Mouse (Mus musculus) kidney, embryonic 16.5 days (tissue): Measurements from ENCODE around the gene Ccdc71. TPM values are rescaled to one million over a fixed set of nuclear protein-coding genes. Genes with fewer than 3 reads are reported as not detected.

Source experiments
- ATAC-seq: fragments of 200-750 bp; cut with Nextera tagmentation; 2 replicates; pipeline ENCODE4 v1.8.0; 2017; ENCODE audit warnings: moderate TSS enrichment; ENCODE audit not compliant: low FRiP score, low TSS enrichment
- H3K27ac ChIP-seq: fragments of 300-500 bp; sonication (generic); 2 replicates; pipeline ENCODE4 v1.5.1; 2014; ENCODE audit warnings: low read length
- H3K27me3 ChIP-seq: fragments of 300-500 bp; sonication (generic); 2 replicates; pipeline ENCODE4 v1.6.1; 2014; ENCODE audit warnings: low read length, control low read depth, mixed read lengths; ENCODE audit not compliant: insufficient read depth
- H3K36me3 ChIP-seq: fragments of 300-500 bp; sonication (generic); 2 replicates; pipeline ENCODE4 v1.6.1; 2014; ENCODE audit warnings: low read length, control low read depth, mixed read lengths; ENCODE audit not compliant: insufficient read depth
- H3K4me1 ChIP-seq: fragments of 300-500 bp; sonication (generic); 2 replicates; pipeline ENCODE4 v1.6.1; 2014; ENCODE audit warnings: low read length, control low read depth, mixed read lengths; ENCODE audit not compliant: insufficient read depth
- H3K4me2 ChIP-seq: fragments of 300-500 bp; sonication (generic); replicated peaks from 2 replicates; pipeline ENCODE4 v1.6.1; 2014; ENCODE audit warnings: low read depth, low read length
- H3K4me3 ChIP-seq: fragments of 300-500 bp; sonication (generic); 2 replicates; pipeline ENCODE4 v1.5.1; 2014; ENCODE audit warnings: mild to moderate bottlenecking, low read length
- H3K9ac ChIP-seq: fragments of 300-500 bp; sonication (generic); replicated peaks from 2 replicates; pipeline ENCODE4 v1.6.1; 2014; ENCODE audit warnings: low read length
- H3K9me3 ChIP-seq: fragments of 300-500 bp; sonication (generic); 2 replicates; pipeline ENCODE4 v1.6.1; 2016; ENCODE audit warnings: low read length, control low read depth
- WGBS: fragments of 180-500 bp; shearing (Covaris S2); extraction: QIAGEN DNeasy Blood & Tissue Kit; methylation state at CpG from one replicate; pipeline ENCODE4 v1.1.7; 2014; 5-methylcytosine and 5-hydroxymethylcytosine counted together
- polyA plus RNA-seq: library from polyadenylated mRNA; unstranded; fragments of >200 nt; fragmentation: Nextera tagmentation; extraction: Ambion mirVana; gene quantifications from 2 replicates; pipeline ENCODE4 v1.2.1, GENCODE M21; 2015

Ccdc71 gene
- polyA plus RNA-seq, 1 experiment from 2014 or later, result 77.0 TPM

GRCm38 (mm10) chr9:108445125-108445524 is 15.2 kb upstream of the Ccdc71 start:
- Histone ChIP-seq H3K9ac (no peak overlapping the region), H3K9me3 (no peaks in the 10 kb centered on the region), H3K4me1 (peaks cover 6% of the 10 kb centered on the region), H3K4me3 (no peak overlapping the region), H3K36me3 (0 out of 2 replicates have a peak, but pooled peaks cover 7% of the 10 kb centered on the region), H3K27me3 (no peaks in the 10 kb centered on the region), H3K27ac (no peak overlapping the region), H3K4me2 (no peak overlapping the region)
- 51% methylated on average over 9 of the region's 9 CpGs for WGBS
- ATAC-seq, result no peak

GRCm38 (mm10) chr9:108449860-108450259 is 10.5 kb upstream of the Ccdc71 start:
- peak overlapping the region; percentile 0; the same call in 1 of the 2 replicates for H3K9ac ChIP-seq
- H3K27me3 ChIP-seq, result no peaks in the 10 kb centered on the region
- H3K36me3 ChIP-seq, result 0 out of 2 replicates have a peak, but pooled peaks cover 9% of the 10 kb centered on the region
- WGBS, result 65% methylated on average over 4 of the region's 4 CpGs
- H3K4me2 ChIP-seq, result no peak overlapping the region
- peaks cover 25% of the 10 kb centered on the region for H3K4me1 ChIP-seq
- no peak for ATAC-seq
- no peak overlapping the region for H3K4me3 ChIP-seq
- H3K9me3 ChIP-seq, result no peaks in the 10 kb centered on the region
- H3K27ac ChIP-seq, result 0 out of 2 replicates have a peak overlapping the region, but pooled peaks have one; percentile 6

- WGBS, result 64% methylated on average over 21 of the region's 21 CpGs
- Histone ChIP-seq H3K27me3 (no peaks in the 10 kb centered on the region), H3K9ac (peak overlapping the region; percentile 38; the same call in 1 of the 2 replicates), H3K4me3 (no peak overlapping the region), H3K4me1 (peaks cover 25% of the 10 kb centered on the region), H3K27ac (0 out of 2 replicates have a peak overlapping the region, but pooled peaks have one; percentile 34), H3K4me2 (peak overlapping the region; percentile 99), H3K9me3 (no peaks in the 10 kb centered on the region), H3K36me3 (0 out of 2 replicates have a peak, but pooled peaks cover 9% of the 10 kb centered on the region)
- ATAC-seq, result 0 out of 2 replicates have a peak, but pooled peaks have one; percentile 10
Observed at GRCm38 (mm10) chr9:108450292-108451169, 9.8 kb upstream of the Ccdc71 start.

DNA sequence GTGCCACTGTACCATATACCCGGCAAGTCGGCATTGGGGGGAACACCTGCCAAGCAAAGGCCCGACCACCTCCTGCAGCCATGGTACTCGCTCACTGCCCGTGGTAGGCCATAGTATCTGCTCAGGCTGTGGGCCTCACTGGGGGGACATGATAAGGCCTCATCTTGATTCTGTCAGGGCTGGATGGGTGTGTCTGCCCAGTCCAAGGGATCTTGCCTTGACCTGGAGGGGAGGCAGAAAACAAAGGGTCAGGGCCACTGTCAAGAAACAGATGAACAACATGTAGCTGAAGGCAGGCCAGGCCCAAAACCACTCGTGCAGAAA is 9.2 kb upstream of the Ccdc71 start:
- Histone ChIP-seq H3K36me3 (0 out of 2 replicates have a peak, but pooled peaks cover 9% of the 10 kb centered on the region), H3K9ac (peak overlapping the region; percentile 38; the same call in 1 of the 2 replicates), H3K4me3 (no peak overlapping the region; the same call in 1 of the 2 replicates), H3K27ac (0 out of 2 replicates have a peak overlapping the region, but pooled peaks have one; percentile 34), H3K9me3 (no peaks in the 10 kb centered on the region), H3K4me2 (peak overlapping the region; percentile 99), H3K4me1 (peaks cover 25% of the 10 kb centered on the region), H3K27me3 (no peaks in the 10 kb centered on the region)
- WGBS, result 88% methylated on average over 6 of the region's 6 CpGs
- ATAC-seq, result no peak

GRCm38 (mm10) chr9:108451519-108452160 is 8.7 kb upstream of the Ccdc71 start:
- Histone ChIP-seq H3K9ac (peak overlapping the region; percentile 78), H3K36me3 (0 out of 2 replicates have a peak, but pooled peaks cover 9% of the 10 kb centered on the region), H3K4me2 (peak overlapping the region; percentile 99), H3K9me3 (no peaks in the 10 kb centered on the region), H3K4me1 (peaks cover 25% of the 10 kb centered on the region), H3K27ac (peak overlapping the region; percentile 80; the same call in 1 of the 2 replicates), H3K27me3 (no peaks in the 10 kb centered on the region), H3K4me3 (peak overlapping the region; percentile 70)
- peak; percentile 12; the same call in 1 of the 2 replicates for ATAC-seq
- WGBS, result 51% methylated on average over 6 of the region's 6 CpGs

DNA sequence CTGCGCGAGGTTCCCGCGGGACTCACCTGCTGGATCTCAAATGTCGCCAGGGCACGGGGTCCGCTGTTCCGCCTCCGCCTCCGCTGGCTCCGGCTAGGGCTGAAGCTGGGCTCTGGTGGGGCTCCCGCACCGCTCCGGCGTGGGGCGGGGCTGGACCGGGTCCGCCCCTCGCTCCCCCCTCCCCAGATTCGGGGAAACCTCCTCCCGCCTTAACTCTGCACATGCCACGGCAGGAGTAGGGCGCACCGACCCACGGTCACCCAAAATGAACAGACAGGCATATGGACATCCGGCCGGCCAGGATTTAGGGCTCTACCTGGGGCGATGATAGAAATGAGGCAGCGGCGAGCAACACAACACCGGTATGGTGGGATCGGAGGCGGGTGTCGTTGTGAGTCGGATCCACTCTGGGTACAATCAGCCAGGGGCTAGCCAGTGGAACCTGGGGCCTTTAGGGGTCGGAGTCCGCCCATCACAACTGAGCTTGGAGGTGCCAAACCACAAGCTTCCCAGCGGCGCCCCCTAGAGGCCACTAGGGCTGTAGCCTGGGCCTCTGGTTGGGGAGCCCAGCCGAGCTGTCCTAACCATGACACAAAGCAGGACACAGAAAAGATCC is 7.9 kb upstream of the Ccdc71 start:
- H3K9me3 ChIP-seq, result no peaks in the 10 kb centered on the region
- no peaks in the 10 kb centered on the region for H3K27me3 ChIP-seq
- peaks cover 25% of the 10 kb centered on the region for H3K4me1 ChIP-seq
- peak overlapping the region; percentile 70 for H3K4me3 ChIP-seq
- H3K36me3 ChIP-seq, result 0 out of 2 replicates have a peak, but pooled peaks cover 9% of the 10 kb centered on the region
- H3K27ac ChIP-seq, result peak overlapping the region; percentile 80
- WGBS, result under 1% methylated on average over 40 of the region's 40 CpGs
- peak; percentile 93 for ATAC-seq
- H3K9ac ChIP-seq, result peak overlapping the region; percentile 78
- peak overlapping the region; percentile 99 for H3K4me2 ChIP-seq

GRCm38 (mm10) chr9:108452911-108453310 is 7.4 kb upstream of the Ccdc71 start:
- no peaks in the 10 kb centered on the region for H3K27me3 ChIP-seq
- 49% methylated on average over 6 of the region's 6 CpGs for WGBS
- H3K36me3 ChIP-seq, result 0 out of 2 replicates have a peak, but pooled peaks cover 8% of the 10 kb centered on the region
- peak overlapping the region; percentile 70 for H3K4me3 ChIP-seq
- H3K4me1 ChIP-seq, result peaks cover 25% of the 10 kb centered on the region
- 0 out of 2 replicates have a peak, but pooled peaks have one; percentile 8 for ATAC-seq
- H3K4me2 ChIP-seq, result peak overlapping the region; percentile 99
- no peaks in the 10 kb centered on the region for H3K9me3 ChIP-seq
- H3K9ac ChIP-seq, result peak overlapping the region; percentile 78
- H3K27ac ChIP-seq, result peak overlapping the region; percentile 46; the same call in 1 of the 2 replicates

DNA sequence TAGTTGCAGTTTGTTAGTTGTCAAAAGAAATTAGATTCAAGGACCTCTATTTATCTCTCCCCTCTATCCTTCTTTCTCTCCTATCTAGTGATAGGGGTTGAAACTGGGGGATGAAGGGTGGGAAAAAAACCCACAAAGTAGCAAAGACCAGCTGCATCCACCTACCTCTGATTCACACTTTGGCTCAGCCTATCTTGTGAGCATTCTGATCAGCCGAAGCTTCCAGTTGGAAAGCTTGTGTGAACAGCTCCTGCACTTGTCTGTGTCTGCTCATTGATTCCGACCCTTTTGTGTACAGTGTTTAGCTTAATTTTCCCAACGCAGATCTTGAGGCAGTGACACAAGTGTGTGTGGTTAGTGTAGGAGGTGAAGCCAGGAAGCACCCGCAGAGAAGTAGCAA is 6.9 kb upstream of the Ccdc71 start:
- no peaks in the 10 kb centered on the region for H3K27me3 ChIP-seq
- H3K4me2 ChIP-seq, result peak overlapping the region; percentile 99; the same call in 1 of the 2 replicates
- ATAC-seq, result no peak
- H3K27ac ChIP-seq, result no peak overlapping the region
- H3K36me3 ChIP-seq, result 0 out of 2 replicates have a peak, but pooled peaks cover 3% of the 10 kb centered on the region
- H3K4me3 ChIP-seq, result no peak overlapping the region
- no peaks in the 10 kb centered on the region for H3K9me3 ChIP-seq
- no peak overlapping the region for H3K9ac ChIP-seq
- H3K4me1 ChIP-seq, result peaks cover 25% of the 10 kb centered on the region
- WGBS, result 77% methylated on average over 4 of the region's 4 CpGs

DNA sequence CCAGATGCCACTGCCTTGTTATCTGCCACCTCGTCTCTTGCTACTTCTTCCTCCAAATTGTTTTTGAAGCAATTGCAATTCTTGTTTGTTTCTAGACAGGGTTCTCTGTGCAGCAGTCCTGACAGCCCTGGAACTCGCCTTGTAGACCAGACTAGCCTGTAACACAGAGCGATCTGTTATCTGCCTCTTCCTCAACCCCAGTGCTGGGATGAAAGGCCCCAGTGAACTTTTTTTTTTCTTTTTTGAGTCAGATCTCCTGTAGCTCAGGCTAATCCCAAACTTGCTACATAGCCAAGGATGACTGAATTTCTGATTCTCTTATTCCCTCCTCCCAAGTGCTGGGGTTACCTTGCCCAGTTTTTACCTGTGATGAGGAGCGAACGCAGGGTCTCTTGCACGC is 5.9 kb upstream of the Ccdc71 start:
- H3K4me2 ChIP-seq, result no peak overlapping the region
- no peak overlapping the region for H3K9ac ChIP-seq
- ATAC-seq, result no peak
- 91% methylated on average over 6 of the region's 6 CpGs for whole genome bisulfite sequencing
- H3K9me3 ChIP-seq, result no peaks in the 10 kb centered on the region
- H3K36me3 ChIP-seq, result 0 out of 2 replicates have a peak, but pooled peaks cover 3% of the 10 kb centered on the region
- no peak overlapping the region for H3K4me3 ChIP-seq
- H3K27ac ChIP-seq, result no peak overlapping the region
- peaks cover 25% of the 10 kb centered on the region for H3K4me1 ChIP-seq
- no peaks in the 10 kb centered on the region for H3K27me3 ChIP-seq
